Mouse (Mus musculus) lung, embryonic 16.5 days (tissue): Measurements from ENCODE around the gene Atxn2l. TPM values are rescaled to one million over a fixed set of nuclear protein-coding genes. Genes with fewer than 3 reads are reported as not detected.

ENCODE experiments used
- ATAC-seq: fragments of 200-750 bp; cut with Nextera tagmentation; 2 replicates; pipeline ENCODE4 v1.8.0; 2017; ENCODE audit warnings: low read depth, mild to moderate bottlenecking, moderate library complexity
- H3K27ac ChIP-seq: fragments of 300-500 bp; sonication (generic); 2 replicates; pipeline ENCODE4 v1.5.1; 2014; ENCODE audit warnings: mild to moderate bottlenecking, control low read depth, low read length
- H3K27me3 ChIP-seq: fragments of 300-500 bp; sonication (generic); 2 replicates; pipeline ENCODE4 v1.6.1; 2014; ENCODE audit warnings: low read depth, low read length, mixed read lengths; ENCODE audit not compliant: control insufficient read depth, insufficient read depth
- H3K36me3 ChIP-seq: fragments of 300-500 bp; sonication (generic); 2 replicates; pipeline ENCODE4 v1.6.1; 2014; ENCODE audit warnings: low read length; ENCODE audit not compliant: control insufficient read depth, insufficient read depth
- H3K4me1 ChIP-seq: fragments of 300-500 bp; sonication (generic); replicated peaks from 2 replicates; pipeline ENCODE4 v1.6.1; 2014; ENCODE audit warnings: low read length, mixed read lengths; ENCODE audit not compliant: control insufficient read depth, insufficient read depth
- H3K4me2 ChIP-seq: fragments of 300-500 bp; sonication (generic); 2 replicates; pipeline ENCODE4 v1.6.1; 2014; ENCODE audit warnings: low read depth, low read length, control low read depth
- H3K4me3 ChIP-seq: fragments of 300-500 bp; sonication (generic); 2 replicates; pipeline ENCODE4 v1.5.1; 2014; ENCODE audit warnings: mild to moderate bottlenecking, low read length, control low read depth
- H3K9ac ChIP-seq: fragments of 300-500 bp; sonication (generic); 2 replicates; pipeline ENCODE4 v1.6.1; 2014; ENCODE audit warnings: low read length, control low read depth
- H3K9me3 ChIP-seq: fragments of 300-500 bp; sonication (generic); 2 replicates; pipeline ENCODE4 v1.6.1; 2016; ENCODE audit warnings: low read length; ENCODE audit not compliant: control insufficient read depth
- WGBS: fragments of 180-500 bp; shearing (Covaris S2); extraction: QIAGEN DNeasy Blood & Tissue Kit; methylation state at CpG from one replicate; pipeline ENCODE4 v1.1.7; 2014; 5-methylcytosine and 5-hydroxymethylcytosine counted together
- polyA plus RNA-seq: library from polyadenylated mRNA; unstranded; fragments of >200 nt; fragmentation: Nextera tagmentation; extraction: Ambion mirVana; gene quantifications from 2 replicates; pipeline ENCODE4 v1.2.1, GENCODE M21; 2015

The Atxn2l gene
- polyA plus RNA-seq, 1 experiment from 2014 or later, result 38.5 TPM

GRCm38 (mm10) chr7:126460623-126461399 lies 42.4 kb downstream of the Atxn2l start:
- WGBS, result 41% methylated on average over 10 of the region's 10 CpGs
- no peak overlapping the region for H3K4me2 ChIP-seq
- no peaks in the 10 kb centered on the region; the same call in 1 of the 2 replicates for H3K4me1 ChIP-seq
- no peak for ATAC-seq
- no peaks in the 10 kb centered on the region for H3K36me3 ChIP-seq
- no peak overlapping the region for H3K9ac ChIP-seq
- no peaks in the 10 kb centered on the region for H3K9me3 ChIP-seq
- H3K4me3 ChIP-seq, result no peak overlapping the region
- no peaks in the 10 kb centered on the region for H3K27me3 ChIP-seq
- H3K27ac ChIP-seq, result no peak overlapping the region

DNA sequence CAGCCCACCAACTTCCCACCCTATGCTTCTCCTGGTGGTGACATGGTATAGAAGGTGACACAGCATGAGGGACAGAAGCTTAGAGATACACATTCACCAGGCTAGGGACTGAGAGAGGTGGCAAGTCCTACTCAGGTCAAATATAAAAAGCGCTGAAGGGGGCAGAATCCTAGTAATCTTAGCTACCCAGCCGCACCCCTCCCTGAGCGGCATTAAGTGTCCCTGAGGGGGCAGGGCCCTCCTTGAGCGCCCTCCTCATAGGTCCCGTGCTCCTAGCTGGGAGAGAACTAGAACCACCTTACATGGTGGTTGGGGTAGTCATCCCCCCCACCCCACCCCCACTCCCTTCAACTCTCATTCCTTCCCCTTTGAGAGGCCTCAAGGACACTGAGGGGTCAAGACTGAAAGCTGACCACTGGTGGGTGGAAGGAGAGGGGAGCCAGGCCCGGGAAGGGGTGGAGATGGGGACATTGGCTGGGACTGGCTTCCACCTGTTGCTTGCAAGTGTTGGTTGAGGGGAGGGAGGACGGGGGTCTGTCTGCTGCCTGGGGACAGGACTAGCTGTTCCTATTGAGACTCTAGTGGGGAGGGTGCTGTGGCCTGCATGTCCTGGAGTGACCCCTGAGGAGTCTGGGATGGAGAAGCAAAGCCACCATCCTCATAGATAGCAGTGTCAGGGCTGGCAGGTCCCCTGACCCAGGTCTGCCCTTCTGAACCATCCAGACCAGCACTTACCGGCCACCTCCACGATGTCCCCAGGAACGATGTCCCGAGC lies 44.2 kb downstream of the Atxn2l start:
- no peak for ATAC-seq
- H3K27me3 ChIP-seq, result no peaks in the 10 kb centered on the region
- WGBS, result 71% methylated on average over 11 of the region's 11 CpGs

DNA sequence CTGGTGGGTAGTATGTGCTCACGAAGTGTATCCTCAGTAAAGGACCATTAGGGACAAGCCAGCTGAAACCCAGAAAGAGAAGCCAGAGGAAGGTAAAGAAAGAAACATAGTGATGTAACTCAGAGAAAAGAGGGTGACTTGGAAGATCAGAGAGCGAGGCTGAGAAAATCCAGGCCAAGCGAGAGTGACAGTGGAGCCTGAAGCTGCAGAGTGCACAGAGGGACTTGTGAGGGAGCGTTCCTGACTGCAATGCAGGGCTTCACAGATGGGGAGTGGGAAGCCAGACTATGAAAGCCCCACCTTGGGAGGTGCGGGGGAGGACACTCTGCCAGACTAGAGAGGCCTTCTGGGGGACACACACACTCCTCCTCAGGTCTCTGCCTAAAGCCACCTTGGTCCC lies 45.0 kb downstream of the Atxn2l start:
- WGBS, result 72% methylated on average over 5 of the region's 5 CpGs

More for the DNA sequence above, 44.2 kb downstream of the Atxn2l start:
- Histone ChIP-seq H3K27ac (no peak overlapping the region), H3K4me2 (no peak overlapping the region), H3K4me3 (no peak overlapping the region), H3K36me3 (no peaks in the 10 kb centered on the region), H3K4me1 (no peaks in the 10 kb centered on the region), H3K9ac (no peak overlapping the region), H3K9me3 (no peaks in the 10 kb centered on the region)

GRCm38 (mm10) chr7:126456382-126457266 lies 46.6 kb downstream of the Atxn2l start:
- no peaks in the 10 kb centered on the region for H3K9me3 ChIP-seq
- ATAC-seq, result no peak
- no peak overlapping the region for H3K27ac ChIP-seq
- no peak overlapping the region for H3K4me3 ChIP-seq
- H3K9ac ChIP-seq, result no peak overlapping the region
- H3K27me3 ChIP-seq, result no peaks in the 10 kb centered on the region
- no peaks in the 10 kb centered on the region for H3K36me3 ChIP-seq
- no peak overlapping the region for H3K4me2 ChIP-seq
- no peaks in the 10 kb centered on the region for H3K4me1 ChIP-seq
- 82% methylated on average over 17 of the region's 17 CpGs for WGBS

More for the DNA sequence above, 45.0 kb downstream of the Atxn2l start:
- Histone ChIP-seq H3K4me3 (no peak overlapping the region), H3K4me2 (no peak overlapping the region), H3K27ac (no peak overlapping the region), H3K9me3 (no peaks in the 10 kb centered on the region), H3K4me1 (no peaks in the 10 kb centered on the region), H3K9ac (no peak overlapping the region), H3K27me3 (no peaks in the 10 kb centered on the region), H3K36me3 (no peaks in the 10 kb centered on the region)
- ATAC-seq, result no peak

DNA sequence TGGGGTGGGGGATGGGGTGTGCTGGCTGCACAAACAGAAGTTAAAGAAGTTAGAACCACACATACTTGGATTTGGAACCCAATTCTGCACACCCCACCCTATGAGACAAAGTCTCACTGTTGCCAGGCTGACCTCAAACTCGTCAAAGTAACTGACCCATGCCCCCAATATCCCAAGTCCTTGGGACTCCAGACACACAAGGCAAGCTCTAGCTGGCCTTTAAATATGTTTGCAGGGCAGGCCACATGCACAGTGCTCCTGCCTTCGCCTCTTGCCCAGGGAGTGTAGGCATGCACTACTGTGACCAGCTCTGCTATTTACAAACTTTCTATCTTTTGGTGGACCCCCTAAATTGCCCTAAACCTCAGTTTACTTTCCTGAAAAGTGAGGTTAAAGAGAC lies 48.0 kb downstream of the Atxn2l start:
- no peaks in the 10 kb centered on the region for H3K9me3 ChIP-seq
- H3K27me3 ChIP-seq, result no peaks in the 10 kb centered on the region
- H3K36me3 ChIP-seq, result no peaks in the 10 kb centered on the region
- no peak overlapping the region for H3K4me2 ChIP-seq
- no peak overlapping the region for H3K27ac ChIP-seq
- H3K4me3 ChIP-seq, result no peak overlapping the region
- H3K4me1 ChIP-seq, result no peaks in the 10 kb centered on the region
- 71% methylated on average over 2 of the region's 2 CpGs for WGBS
- ATAC-seq, result no peak
- no peak overlapping the region for H3K9ac ChIP-seq

DNA sequence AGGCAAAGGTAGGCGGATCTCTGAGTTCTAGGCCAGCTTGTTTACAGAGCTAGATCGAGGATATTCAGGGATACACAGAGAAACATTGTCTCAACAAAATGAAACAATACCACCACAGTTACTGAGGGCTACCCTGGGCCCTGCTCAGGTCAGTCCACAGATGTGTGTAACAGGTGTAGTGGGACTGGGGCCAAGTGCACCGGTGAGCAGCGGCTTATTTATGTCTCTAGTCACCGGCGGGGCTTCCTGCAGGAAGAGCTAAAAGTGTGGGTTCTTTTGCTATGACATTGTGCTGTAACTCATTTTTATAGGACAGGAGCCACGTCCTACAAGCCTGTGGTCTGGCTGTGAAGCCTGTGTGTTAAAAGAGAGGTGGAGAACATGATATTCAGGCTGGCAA lies 49.4 kb downstream of the Atxn2l start:
- H3K27ac ChIP-seq, result no peak overlapping the region
- no peak overlapping the region for H3K4me2 ChIP-seq
- no peaks in the 10 kb centered on the region for H3K36me3 ChIP-seq
- no peaks in the 10 kb centered on the region for H3K9me3 ChIP-seq
- H3K9ac ChIP-seq, result no peak overlapping the region
- H3K4me3 ChIP-seq, result no peak overlapping the region
- no peaks in the 10 kb centered on the region for H3K27me3 ChIP-seq
- H3K4me1 ChIP-seq, result no peaks in the 10 kb centered on the region
- ATAC-seq, result no peak
- 60% methylated on average over 7 of the region's 7 CpGs for WGBS

DNA sequence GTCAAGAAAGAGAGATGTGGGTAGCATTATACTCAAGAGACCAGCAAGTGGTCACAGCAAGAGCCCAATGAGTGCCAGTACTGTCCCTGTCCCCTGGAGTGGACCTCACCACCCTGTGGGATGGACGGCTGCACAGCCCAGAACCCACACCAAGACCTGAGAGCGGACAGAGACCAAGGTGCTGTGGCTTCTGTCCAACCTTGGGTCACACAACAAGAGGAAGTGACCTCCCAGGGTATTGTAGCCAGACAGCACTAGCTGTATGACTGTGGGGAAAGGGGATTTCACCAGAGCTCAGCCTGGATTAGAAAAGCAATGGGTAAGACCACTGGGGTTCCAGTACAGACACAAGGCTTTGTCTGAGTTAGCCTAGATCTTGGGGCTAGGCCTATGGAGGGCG lies 51.0 kb downstream of the Atxn2l start:
- Histone ChIP-seq H3K4me2 (no peak overlapping the region), H3K27ac (no peak overlapping the region), H3K36me3 (0 out of 2 replicates have a peak, but pooled peaks cover 2% of the 10 kb centered on the region), H3K9ac (no peak overlapping the region), H3K9me3 (no peaks in the 10 kb centered on the region), H3K27me3 (no peaks in the 10 kb centered on the region), H3K4me3 (no peak overlapping the region), H3K4me1 (no peaks in the 10 kb centered on the region)
- 94% methylated on average over 3 of the region's 3 CpGs for WGBS
- ATAC-seq, result no peak

GRCm38 (mm10) chr7:126450641-126451040 lies 52.6 kb downstream of the Atxn2l start:
- Histone ChIP-seq H3K27ac (no peak overlapping the region), H3K9me3 (no peaks in the 10 kb centered on the region), H3K9ac (no peak overlapping the region), H3K36me3 (peaks cover 7% of the 10 kb centered on the region; the same call in 1 of the 2 replicates), H3K4me3 (no peak overlapping the region), H3K27me3 (no peaks in the 10 kb centered on the region), H3K4me2 (no peak overlapping the region), H3K4me1 (no peaks in the 10 kb centered on the region)
- WGBS, result 87% methylated on average over 6 of the region's 6 CpGs
- no peak for ATAC-seq

GRCm38 (mm10) chr7:126449991-126450390 lies 53.2 kb downstream of the Atxn2l start:
- Histone ChIP-seq H3K4me2 (no peak overlapping the region), H3K36me3 (peaks cover 9% of the 10 kb centered on the region; the same call in 1 of the 2 replicates), H3K9ac (no peak overlapping the region), H3K4me1 (no peaks in the 10 kb centered on the region), H3K9me3 (no peaks in the 10 kb centered on the region), H3K27ac (no peak overlapping the region), H3K27me3 (no peaks in the 10 kb centered on the region), H3K4me3 (no peak overlapping the region)
- WGBS, result 88% methylated on average over 18 of the region's 18 CpGs
- no peak for ATAC-seq
